Mouse (Mus musculus): ENCODE measurements at regions not wholly inside any gene's neighbourhood (a gene's known extent, or its start where the extent isn't known, plus 50 kb on each side); places are given as distances from the start of the nearest gene placed in this dataset.

GRCm38 (mm10) chr2:173456083-173456482 is 66.3 kb upstream of the 1700021F07Rik start:
- DNase-seq = no peak

- no peak for DNase-seq
Measured at GRCm38 (mm10) chr2:173456924-173457623, 65.3 kb upstream of the 1700021F07Rik start.

- DNase-seq = no peak
Measured at GRCm38 (mm10) chr2:173457624-173458320, 64.6 kb upstream of the 1700021F07Rik start.

- no peak for DNase-seq
Measured at GRCm38 (mm10) chr2:173458861-173459260, 63.5 kb upstream of the 1700021F07Rik start.

- DNase-seq = no peak
Measured at GRCm38 (mm10) chr2:173463313-173463712, 59.1 kb upstream of the 1700021F07Rik start.

- DNase-seq = no peak
Measured at GRCm38 (mm10) chr2:173464562-173464961, 57.8 kb upstream of the 1700021F07Rik start.

- peak; percentile 11 for DNase-seq
Measured at GRCm38 (mm10) chr2:173465006-173465620, 57.3 kb upstream of the 1700021F07Rik start.

GRCm38 (mm10) chr2:173468136-173468535 is 54.2 kb upstream of the 1700021F07Rik start:
- no peak for DNase-seq

- DNase-seq = peak; percentile 45
Measured at GRCm38 (mm10) chr2:173469756-173470155, 52.6 kb upstream of the 1700021F07Rik start.
